13 mouse cellular contexts compared by ENCODE assay signal in genomic region chr8:10878371-10878770, GRCm38 (mm10).
"Had no signal": no experiment of that assay in that cellular context is flagged by ENCODE, and none has a peak within 500 bp of the region (broad histone marks: within the 10 kb centered on the region; RNA-seq: fewer than 3 reads in every experiment).

No protein-coding gene starts in this region.

- ATAC-seq: midbrain, embryonic 16.5 days had no signal

- H3K9ac ChIP-seq: limb, embryonic 13.5 days; liver, embryonic 14.5 days; lung, embryonic 15.5 days; midbrain, embryonic 12.5 days; stomach, embryonic 15.5 days had no signal

- H3K4me3 ChIP-seq: layer of hippocampus, adult 2 months; limb, embryonic 13.5 days; lung, embryonic 15.5 days; midbrain, embryonic 12.5 days; stomach, embryonic 15.5 days had no signal

- H3K4me1 ChIP-seq: limb, embryonic 13.5 days; lung, embryonic 15.5 days; stomach, embryonic 15.5 days had no signal

- H3K27me3 ChIP-seq: midbrain, embryonic 12.5 days; stomach, embryonic 15.5 days had no signal

- H3K4me2 ChIP-seq: limb, embryonic 13.5 days; lung, embryonic 15.5 days; midbrain, embryonic 12.5 days; stomach, embryonic 15.5 days had no signal

- H3K36me3 ChIP-seq: limb, embryonic 13.5 days; lung, embryonic 15.5 days; midbrain, embryonic 12.5 days; stomach, embryonic 15.5 days had no signal

- H3K27ac ChIP-seq: layer of hippocampus, adult 2 months; limb, embryonic 13.5 days; liver, embryonic 14.5 days; lung, embryonic 15.5 days; midbrain, embryonic 12.5 days; stomach, embryonic 15.5 days had no signal

- H3K9me3 ChIP-seq: limb, embryonic 13.5 days; lung, embryonic 15.5 days; midbrain, embryonic 12.5 days; stomach, embryonic 15.5 days had no signal

- DNase-seq: kidney, adult 18-20 months; kidney, postnatal 10 days; kidney, postnatal 4 days; left cerebral cortex, postnatal 4 days; right cerebral cortex, postnatal 14 days; thymus, postnatal 36 days had no signal
